Mouse (Mus musculus) CH12.LX (cell line): ENCODE results near the gene Sstr3.

Experiments used
- CTCF ChIP-seq, 2 experiments: IDR thresholded peaks in 1 of 2; conservative IDR thresholded peaks in 1 of 2; 2 replicates each; pipeline ENCODE4 v1.5.1; 2011 to 2012; ENCODE audit warnings: low read depth in 2 of 2, low read length in 2 of 2, improper control_type of control experiment in 1 of 2, inconsistent platforms in 1 of 2, mild to moderate bottlenecking in 1 of 2, moderate library complexity in 1 of 2
- E2F4 ChIP-seq: IDR thresholded peaks from 2 replicates; pipeline ENCODE4 v1.6.1; 2011; ENCODE audit warnings: low read depth, low read length, improper control_type of control experiment; ENCODE audit not compliant: insufficient replicate concordance
- EP300 ChIP-seq: IDR thresholded peaks from 2 replicates; pipeline ENCODE4 v1.6.1; 2011; ENCODE audit warnings: low read length, improper control_type of control experiment
- MAFK ChIP-seq: IDR thresholded peaks from 2 replicates; pipeline ENCODE4 v1.6.1; 2011; ENCODE audit warnings: low read length, improper control_type of control experiment; ENCODE audit not compliant: insufficient replicate concordance
- MAX ChIP-seq: IDR thresholded peaks from 2 replicates; pipeline ENCODE4 v1.6.1; 2011; ENCODE audit warnings: low read length, improper control_type of control experiment
- MYC ChIP-seq: IDR thresholded peaks from 2 replicates; pipeline ENCODE4 v1.6.1; 2011; ENCODE audit warnings: low read depth, mild to moderate bottlenecking, improper control_type of control experiment, low read length
- POLR2A ChIP-seq: IDR thresholded peaks from 2 replicates; pipeline ENCODE4 v1.6.1; 2011; ENCODE audit warnings: low read depth, mild to moderate bottlenecking, improper control_type of control experiment, low read length
- RCOR1 ChIP-seq: conservative IDR thresholded peaks from 2 replicates; pipeline ENCODE4 v1.6.1; 2012; ENCODE audit warnings: low read depth, mild to moderate bottlenecking, inconsistent platforms, low read length, improper control_type of control experiment
- SMC3 ChIP-seq: IDR thresholded peaks from 2 replicates; pipeline ENCODE4 v1.6.1; 2011; ENCODE audit warnings: low read depth, low read length, improper control_type of control experiment
- UBTF ChIP-seq: IDR thresholded peaks from 2 replicates; pipeline ENCODE4 v1.6.1; 2012; ENCODE audit warnings: low read depth, mild to moderate bottlenecking, inconsistent platforms, low read length, improper control_type of control experiment, moderate library complexity
- USF1 ChIP-seq: IDR thresholded peaks from 2 replicates; pipeline ENCODE4 v1.6.1; 2014; ENCODE audit warnings: low read depth, mild to moderate bottlenecking, inconsistent platforms, low read length, improper control_type of control experiment
- ZKSCAN1 ChIP-seq: IDR thresholded peaks from 2 replicates; pipeline ENCODE4 v1.6.1; 2012; ENCODE audit warnings: low read depth, inconsistent platforms, low read length, improper control_type of control experiment, borderline replicate concordance

GRCm38 (mm10) chr15:78535723-78536421, 8.6 kb downstream of the Sstr3 start:
- no peak for TF ChIP-seq CTCF (conservative IDR thresholded peaks at IDR 0.05 in 1 of 2, IDR thresholded peaks at IDR 0.05 in 1 of 2; ENCODE audit: low read depth in 2 of 2, low read length in 2 of 2)
- no peak for TF ChIP-seq POLR2A
- no peak for TF ChIP-seq EP300
- TF ChIP-seq ZKSCAN1, result no peak
- no peak for TF ChIP-seq E2F4
- no peak for TF ChIP-seq MAX
- no peak for TF ChIP-seq USF1
- no peak for TF ChIP-seq MAFK
- TF ChIP-seq SMC3, result no peak
- TF ChIP-seq MYC, result no peak
- no peak for TF ChIP-seq RCOR1
- TF ChIP-seq UBTF, result no peak
